Comparison of ENCODE assay signal across 27 mouse cellular contexts in genomic region chr16:50402851-50403250, GRCm38 (mm10). TPM values are rescaled to one million over a fixed set of nuclear protein-coding genes. Genes with fewer than 3 reads are reported as not detected.
DNase-seq lines count a peak whose midpoint lies in the region; ATAC-seq and TF ChIP-seq lines count a peak whose summit lies in the region.
"Had no signal": no experiment of that assay in that cellular context is flagged by ENCODE, and none has a peak within 500 bp of the region (broad histone marks: within the 10 kb centered on the region; RNA-seq: fewer than 3 reads in every experiment).

No protein-coding gene starts in this region.

- H3K4me2 ChIP-seq in lung, embryonic 14.5 days = no peak overlapping the region
- no peak overlapping the region; the same call in 1 of the 2 replicates for H3K4me2 ChIP-seq in liver, embryonic 15.5 days
- H3K4me2 ChIP-seq: embryonic facial prominence, embryonic 12.5 days; heart, embryonic 12.5 days; hindbrain, embryonic 13.5 days; midbrain, embryonic 12.5 days; neural tube, embryonic 13.5 days had no signal

- H3K9ac ChIP-seq in lung, embryonic 14.5 days = no peak overlapping the region
- no peak overlapping the region for H3K9ac ChIP-seq in liver, embryonic 15.5 days
- H3K9ac ChIP-seq: embryonic facial prominence, embryonic 12.5 days; heart, embryonic 12.5 days; hindbrain, embryonic 13.5 days; midbrain, embryonic 12.5 days; neural tube, embryonic 13.5 days had no signal

- no peak overlapping the region for H3K4me3 ChIP-seq in lung, embryonic 14.5 days (ENCODE audit: low read depth, low read length)
- no peak overlapping the region for H3K4me3 ChIP-seq in liver, embryonic 15.5 days (replicated peaks)
- H3K4me3 ChIP-seq: embryonic facial prominence, embryonic 12.5 days; gastrocnemius, adult 2 months; heart, embryonic 12.5 days; hindbrain, embryonic 13.5 days; midbrain, embryonic 12.5 days; neural tube, embryonic 13.5 days had no signal

- H3K36me3 ChIP-seq in lung, embryonic 14.5 days (ENCODE audit: insufficient read depth) = no peaks in the 10 kb centered on the region
- H3K36me3 ChIP-seq in liver, embryonic 15.5 days (replicated peaks) = no peaks in the 10 kb centered on the region
- H3K36me3 ChIP-seq: embryonic facial prominence, embryonic 12.5 days; hindbrain, embryonic 13.5 days; midbrain, embryonic 12.5 days; neural tube, embryonic 13.5 days had no signal

- DNase-seq in lung, embryonic 14.5 days = peak; percentile 18
- no peak for DNase-seq in lung, postnatal 4 days
- no peak for DNase-seq in heart, adult 8-10 months (ENCODE audit: low spot score)
- no peak for DNase-seq in B cell, adult 2 months
- no peak for DNase-seq in urinary bladder, adult 2 months (ENCODE audit: low spot score)
- DNase-seq: adrenal gland, adult 8-10 months; cerebellum, adult 11 months; cerebellum, adult 9-10 months; cerebellum, postnatal 36 days; embryo, embryonic 11 days; gastrocnemius, adult 2 months; gastrocnemius, postnatal 36 days; heart, postnatal 4 days; kidney, adult 9 months; kidney, postnatal 14 days; layer of hippocampus, adult 9-11 months had no signal

- no peaks in the 10 kb centered on the region for H3K9me3 ChIP-seq in lung, embryonic 14.5 days (ENCODE audit: low read depth, low read length)
- H3K9me3 ChIP-seq in liver, embryonic 15.5 days (replicated peaks) = no peaks in the 10 kb centered on the region
- H3K9me3 ChIP-seq: embryonic facial prominence, embryonic 12.5 days; heart, embryonic 12.5 days; hindbrain, embryonic 13.5 days; midbrain, embryonic 12.5 days; neural tube, embryonic 13.5 days had no signal

- TF ChIP-seq CTCF in lung, embryonic 14.5 days (IDR thresholded peaks at IDR 0.05; ENCODE audit: low read depth) = no peak

- H3K27me3 ChIP-seq in lung, embryonic 14.5 days (ENCODE audit: insufficient read depth, low read length) = no peaks in the 10 kb centered on the region
- no peaks in the 10 kb centered on the region for H3K27me3 ChIP-seq in liver, embryonic 15.5 days
- H3K27me3 ChIP-seq: embryonic facial prominence, embryonic 12.5 days; heart, embryonic 12.5 days; hindbrain, embryonic 13.5 days; midbrain, embryonic 12.5 days; neural tube, embryonic 13.5 days had no signal

- ATAC-seq in lung, embryonic 14.5 days (ENCODE audit: insufficient read depth) = no peak
- ATAC-seq in common myeloid progenitor, adult 5-6 weeks (replicated peaks; ENCODE audit: low read depth, poor library complexity, severe bottlenecking) = peak; percentile 47; the same call in 1 of the 2 replicates
- ATAC-seq in liver, embryonic 15.5 days (ENCODE audit: insufficient read depth) = 0 out of 2 replicates have a peak, but pooled peaks have one; percentile 51
- ATAC-seq: forebrain, embryonic 16.5 days; intestine, embryonic 16.5 days; lung, postnatal 0 days had no signal

- H3K4me1 ChIP-seq in lung, embryonic 14.5 days (ENCODE audit: insufficient read depth) = no peaks in the 10 kb centered on the region
- peaks cover 10% of the 10 kb centered on the region for H3K4me1 ChIP-seq in liver, embryonic 15.5 days (replicated peaks)
- H3K4me1 ChIP-seq: embryonic facial prominence, embryonic 12.5 days; hindbrain, embryonic 13.5 days; midbrain, embryonic 12.5 days; neural tube, embryonic 13.5 days had no signal

- 34% methylated on average over 5 of the region's 5 CpGs for WGBS in lung, embryonic 14.5 days
- WGBS in liver, embryonic 15.5 days (ENCODE audit: insufficient replicate concordance) = 15% methylated on average over 5 of the region's 5 CpGs

- H3K27ac ChIP-seq in lung, embryonic 14.5 days (ENCODE audit: low read depth) = no peak overlapping the region
- no peak overlapping the region for H3K27ac ChIP-seq in liver, embryonic 15.5 days (replicated peaks)
- H3K27ac ChIP-seq: embryonic facial prominence, embryonic 12.5 days; gastrocnemius, adult 2 months; hindbrain, embryonic 13.5 days; macrophage; midbrain, embryonic 12.5 days; neural tube, embryonic 13.5 days had no signal

RNA-seq across cellular contexts. Expression of gene Bbx, which starts 29.3 kb away (rescaled TPM):
- 40.5 and 41.6 TPM in 2 replicates for polyA plus RNA-seq in lung, embryonic 14.5 days (2014; fragmentation: Nextera tagmentation; extraction: Ambion mirVana)
- total RNA-seq in common myeloid progenitor, adult 5-6 weeks (2017) = 42.9 and 43.7 TPM in 2 replicates
- polyA plus RNA-seq in liver, embryonic 15.5 days (2015; fragmentation: Nextera tagmentation; extraction: Ambion mirVana) = 5.5 and 6.1 TPM in 2 replicates
- 10 to 100 TPM; 13.5 to 17.4 (median 15.8) TPM for total RNA-seq in heart, adult 8-10 months (2022)
- 16.9 and 19.3 TPM in 2 replicates for polyA plus RNA-seq in urinary bladder, adult 2 months (2012; rRNA removed)
